Mouse (Mus musculus) liver, adult (tissue): Measurements from ENCODE around the gene Psd.

Experiments used
- GATA4 ChIP-seq: IDR thresholded peaks from 2 replicates; pipeline ENCODE4 v1.6.1; 2014; ENCODE audit warnings: mild to moderate bottlenecking, low read length; ENCODE audit not compliant: insufficient replicate concordance

The Psd gene

GRCm38 (mm10) chr19:46317546-46317885 is 9.4 kb downstream of the Psd start:
- TF ChIP-seq GATA4: no peak

GRCm38 (mm10) chr19:46316846-46317545 is 10.0 kb downstream of the Psd start:
- TF ChIP-seq GATA4: no peak

- TF ChIP-seq GATA4: no peak
These were observed 11.0 kb downstream of the Psd start for GRCm38 (mm10) chr19:46315752-46316610.

- no peak for TF ChIP-seq GATA4
These were observed 11.8 kb downstream of the Psd start for GRCm38 (mm10) chr19:46314872-46315742.

GRCm38 (mm10) chr19:46314151-46314601 is 12.8 kb downstream of the Psd start:
- TF ChIP-seq GATA4: no peak

- no peak for TF ChIP-seq GATA4
These were observed 13.4 kb downstream of the Psd start for GRCm38 (mm10) chr19:46313591-46313990.

- TF ChIP-seq GATA4: no peak
These were observed 13.8 kb downstream of the Psd start for GRCm38 (mm10) chr19:46313116-46313515.

- TF ChIP-seq GATA4: no peak
These were observed 14.4 kb downstream of the Psd start for GRCm38 (mm10) chr19:46312566-46312965.

GRCm38 (mm10) chr19:46311341-46311740 is 15.6 kb downstream of the Psd start:
- TF ChIP-seq GATA4: no peak

- TF ChIP-seq GATA4: no peak
These were observed 16.6 kb downstream of the Psd start for GRCm38 (mm10) chr19:46310312-46310865.

- TF ChIP-seq GATA4: no peak
These were observed 17.2 kb downstream of the Psd start for GRCm38 (mm10) chr19:46309651-46310305.

GRCm38 (mm10) chr19:46308706-46309435 is 18.1 kb downstream of the Psd start:
- TF ChIP-seq GATA4: no peak

GRCm38 (mm10) chr19:46308303-46308702 is 18.7 kb downstream of the Psd start:
- TF ChIP-seq GATA4: no peak

- no peak for TF ChIP-seq GATA4
These were observed 19.2 kb downstream of the Psd start for GRCm38 (mm10) chr19:46307781-46308180.
